Mouse (Mus musculus) urinary bladder, postnatal 10 days (tissue): ENCODE measurements around the gene Nr1i2.
"Not testable (repeated sequence)": the region's sequence is repeated elsewhere in the genome, so short reads cannot be mapped to it uniquely, and the experiment has no call there.

ENCODE experiments used
- DNase-seq: peaks from one replicate; pipeline ENCODE4 v3.0.0; 2022; ENCODE audit warnings: low spot score

Nr1i2 gene

GRCm38 (mm10) chr16:38287357-38287756 is 7.3 kb downstream of the Nr1i2 start:
- DNase-seq: no peak

- DNase-seq: no peak
Observed at GRCm38 (mm10) chr16:38286541-38286940, 8.1 kb downstream of the Nr1i2 start.

DNA sequence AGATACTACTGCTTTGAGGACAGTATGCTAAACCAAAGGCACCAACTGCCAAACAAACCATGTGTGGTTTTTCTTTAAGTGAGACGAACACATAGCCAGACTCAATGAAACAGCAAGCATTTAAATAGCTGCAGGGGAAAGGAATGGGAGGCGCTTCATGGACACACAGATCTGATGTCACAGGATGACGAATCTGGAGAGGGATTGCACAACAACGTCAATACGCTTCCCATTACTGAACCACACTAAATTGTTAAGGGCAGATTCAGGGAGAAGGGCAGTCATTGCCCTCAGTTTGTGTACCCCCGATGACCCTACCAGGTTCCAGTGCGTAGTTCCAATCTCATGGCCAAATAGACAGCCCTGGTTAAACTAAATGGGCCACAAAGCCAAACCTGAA is 8.8 kb downstream of the Nr1i2 start:
- DNase-seq: no peak

GRCm38 (mm10) chr16:38283300-38283699 is 11.3 kb downstream of the Nr1i2 start:
- DNase-seq: no peak

GRCm38 (mm10) chr16:38282559-38283160 is 12.0 kb downstream of the Nr1i2 start:
- DNase-seq: no peak

GRCm38 (mm10) chr16:38280951-38281350 is 13.7 kb downstream of the Nr1i2 start:
- DNase-seq: no peak

GRCm38 (mm10) chr16:38279794-38280193 is 14.8 kb downstream of the Nr1i2 start:
- no peak for DNase-seq

- DNase-seq: no peak
Observed at GRCm38 (mm10) chr16:38274737-38275136, 19.9 kb downstream of the Nr1i2 start.

DNA sequence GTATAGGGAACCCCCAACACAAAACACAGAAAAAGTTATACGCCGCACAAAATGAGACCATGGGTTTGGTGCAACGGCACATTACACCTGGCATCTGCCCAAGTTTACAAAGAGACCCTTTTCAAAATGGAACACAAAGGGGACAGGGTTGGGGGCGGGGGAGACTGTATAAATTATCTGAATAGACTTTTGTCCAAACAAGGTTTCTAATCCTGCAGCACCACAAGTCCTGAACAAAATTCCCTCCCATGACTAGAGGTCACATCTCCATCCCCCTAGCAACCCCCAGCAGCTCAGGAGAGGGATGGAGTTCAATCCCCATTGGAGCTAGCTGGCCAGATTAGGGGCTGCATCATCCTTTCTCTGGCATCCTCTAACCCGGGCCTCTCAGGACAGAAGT is 22.1 kb downstream of the Nr1i2 start:
- no peak for DNase-seq

GRCm38 (mm10) chr16:38271601-38272000 is 23.0 kb downstream of the Nr1i2 start:
- no peak for DNase-seq

- no peak for DNase-seq
Observed at GRCm38 (mm10) chr16:38255927-38256326, 38.7 kb downstream of the Nr1i2 start.

- DNase-seq: no peak
Observed at GRCm38 (mm10) chr16:38255107-38255506, 39.5 kb downstream of the Nr1i2 start.

DNA sequence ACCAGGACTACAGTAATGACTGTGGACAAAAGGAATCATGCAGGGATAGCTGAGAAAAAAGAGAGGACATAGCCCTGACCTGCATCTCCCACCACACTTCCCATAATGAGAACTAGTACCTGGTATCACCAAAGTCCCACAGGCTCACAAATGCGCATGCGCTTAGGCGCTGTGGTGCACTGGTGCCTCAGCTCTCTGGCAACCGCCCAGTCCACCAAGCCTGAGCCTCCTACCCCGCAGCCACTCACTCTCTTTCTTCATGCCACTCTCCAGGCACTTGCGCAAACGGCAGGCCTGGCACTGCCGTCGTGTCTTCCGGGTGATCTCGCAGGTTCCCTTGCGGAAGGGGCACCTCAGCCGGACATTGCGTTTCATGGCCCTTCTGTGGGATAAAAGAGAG is 40.6 kb downstream of the Nr1i2 start:
- no peak for DNase-seq

- no peak for DNase-seq
Observed at GRCm38 (mm10) chr16:38250467-38250866, 44.2 kb downstream of the Nr1i2 start.

- no peak for DNase-seq
Observed at GRCm38 (mm10) chr16:38248331-38248961, 46.2 kb downstream of the Nr1i2 start.

DNA sequence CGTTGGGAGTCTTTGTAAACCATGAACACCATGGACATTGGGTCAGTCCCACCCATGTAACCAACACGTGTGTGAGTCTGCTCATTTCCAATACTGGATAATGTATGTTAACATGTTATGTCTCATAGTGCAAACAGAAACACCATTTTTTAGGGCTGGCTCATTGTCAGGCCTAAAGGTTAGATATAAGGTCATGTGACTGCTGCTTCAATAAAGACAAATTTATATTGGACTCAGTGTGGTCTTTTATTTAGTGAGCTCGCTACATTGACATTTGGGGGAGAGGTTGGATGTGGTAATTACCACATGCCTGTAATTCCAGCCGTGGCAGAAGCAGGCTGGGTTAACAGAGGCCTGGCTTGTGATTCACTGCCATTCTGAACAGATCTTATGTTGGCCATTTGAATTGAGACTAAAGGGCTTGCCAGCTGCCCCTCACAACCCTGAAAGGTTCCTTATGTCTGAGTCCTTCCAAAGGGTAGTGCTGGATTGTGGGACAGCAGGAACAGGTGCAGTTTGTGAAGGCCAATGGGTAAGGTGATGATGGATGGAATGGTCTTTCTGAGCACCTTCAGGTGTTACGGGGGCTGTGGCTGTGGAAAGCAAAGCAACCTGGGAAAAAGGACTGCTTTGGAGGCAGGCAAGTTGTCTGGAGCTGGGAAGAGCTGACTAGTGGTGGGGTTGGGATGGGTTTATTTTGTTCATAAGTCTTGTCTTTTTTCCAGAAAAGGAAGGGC is 48.6 kb downstream of the Nr1i2 start:
- no peak for DNase-seq

DNA sequence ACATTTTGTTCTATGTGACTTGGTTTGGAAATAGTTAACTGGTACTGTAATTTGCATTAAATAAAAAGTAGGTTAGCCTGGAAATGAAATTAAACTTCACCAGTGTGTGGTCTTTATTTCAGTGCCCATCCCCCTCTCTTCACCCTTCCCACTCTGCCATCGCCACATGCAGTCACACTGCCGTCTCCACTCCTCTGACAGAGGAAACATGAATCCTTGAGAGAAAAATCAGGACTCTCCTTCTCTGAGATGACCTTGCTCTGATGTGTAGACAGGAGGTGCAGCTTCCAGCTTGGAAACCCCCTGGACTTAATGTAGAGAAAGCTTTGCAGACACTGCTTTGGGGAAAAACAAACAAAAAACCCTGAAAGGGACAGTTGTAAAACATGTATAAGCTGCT is 49.2 kb downstream of the Nr1i2 start:
- DNase-seq: no peak

- DNase-seq: no peak
Observed at GRCm38 (mm10) chr16:38244111-38244510, 50.5 kb downstream of the Nr1i2 start.

GRCm38 (mm10) chr16:38240167-38240566 is 54.5 kb downstream of the Nr1i2 start:
- no peak for DNase-seq

DNA sequence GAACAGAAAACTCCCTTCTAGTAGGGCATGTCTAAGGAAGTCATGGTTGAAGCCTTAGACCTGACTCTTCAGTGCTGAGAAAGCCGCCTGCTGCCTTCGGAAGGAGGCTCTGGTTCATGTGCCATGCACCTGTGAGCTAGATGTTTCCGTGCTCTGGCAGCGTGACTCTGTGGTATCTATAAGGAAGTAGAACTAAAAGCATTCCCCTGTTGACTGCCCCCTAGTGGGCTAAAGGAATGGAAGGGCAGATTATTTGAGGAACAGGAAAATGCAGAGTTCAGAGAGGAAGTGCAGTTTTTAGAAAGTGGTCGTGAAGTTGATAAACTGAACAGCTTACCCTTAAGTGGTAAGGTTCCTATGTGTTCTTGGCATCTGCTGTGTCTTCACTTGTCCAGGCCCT is 54.9 kb downstream of the Nr1i2 start:
- no peak for DNase-seq

GRCm38 (mm10) chr16:38236936-38237585 is 57.6 kb downstream of the Nr1i2 start:
- DNase-seq: no peak

DNA sequence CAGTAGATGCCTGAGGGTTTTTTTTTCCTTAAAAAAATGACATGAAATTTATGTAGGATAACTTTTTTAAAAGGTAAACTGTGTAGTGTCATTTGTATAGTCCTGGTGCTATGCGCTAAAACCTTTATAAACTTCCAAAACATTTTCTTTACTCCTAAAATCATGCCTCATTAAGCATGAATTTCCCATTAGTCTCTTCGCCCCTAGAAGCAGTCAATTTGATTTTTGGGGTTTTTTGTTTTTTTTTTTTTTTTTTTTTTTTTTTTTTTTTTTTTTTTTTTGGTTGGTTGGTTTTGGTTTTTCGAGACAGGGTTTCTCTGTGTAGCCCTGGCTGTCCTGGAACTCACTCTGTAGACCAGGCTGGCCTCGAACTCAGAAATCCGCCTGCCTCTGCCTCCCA is 72.1 kb downstream of the Nr1i2 start:
- DNase-seq: not testable (repeated sequence)

- DNase-seq: no peak
Observed at GRCm38 (mm10) chr16:38205272-38205671, 89.4 kb downstream of the Nr1i2 start.
